Mouse (Mus musculus) heart, postnatal 10 days (tissue): Measurements from ENCODE around the gene Pkd1l1. TPM values are rescaled to one million over a fixed set of nuclear protein-coding genes. Genes with fewer than 3 reads are reported as not detected.

Experiments
- DNase-seq, 2 experiments: peaks; one replicate each; pipeline ENCODE4 v3.0.0; 2021
- intact Hi-C: fragments of 180-260 bp; cut with DNase I; formaldehyde crosslinking; loops from one replicate; pipeline ENCODE4 v1.15.1; 2025
- total RNA-seq, 2 experiments: library from RNA; stranded (reverse); gene quantifications; 2 replicates each; pipeline ENCODE4 v1.2.3; 2021

Gene Pkd1l1
- total RNA-seq, 2 experiments from 2014 or later = not detected

DNA sequence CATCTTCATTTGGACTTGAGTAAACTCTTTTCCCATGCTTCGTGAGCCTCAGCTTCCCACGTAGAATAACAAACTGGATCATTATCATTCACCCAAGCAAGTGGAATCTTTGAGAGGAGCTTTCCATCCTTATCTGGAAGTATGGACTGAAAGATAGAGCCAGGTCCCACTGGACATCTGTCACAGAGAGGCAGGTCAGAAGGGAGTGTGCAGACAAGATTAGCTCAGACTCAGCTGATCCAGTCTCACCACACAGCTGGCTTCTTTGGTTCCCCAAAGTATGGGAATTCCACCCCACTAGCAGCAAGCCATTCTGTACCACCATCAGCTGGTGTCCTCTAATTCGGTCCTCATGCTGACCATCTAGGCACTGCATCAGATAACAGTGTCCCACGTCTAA is 29.0 kb downstream of the Pkd1l1 start:
- intact Hi-C loops = no loop called here
- no peak for DNase-seq

DNA sequence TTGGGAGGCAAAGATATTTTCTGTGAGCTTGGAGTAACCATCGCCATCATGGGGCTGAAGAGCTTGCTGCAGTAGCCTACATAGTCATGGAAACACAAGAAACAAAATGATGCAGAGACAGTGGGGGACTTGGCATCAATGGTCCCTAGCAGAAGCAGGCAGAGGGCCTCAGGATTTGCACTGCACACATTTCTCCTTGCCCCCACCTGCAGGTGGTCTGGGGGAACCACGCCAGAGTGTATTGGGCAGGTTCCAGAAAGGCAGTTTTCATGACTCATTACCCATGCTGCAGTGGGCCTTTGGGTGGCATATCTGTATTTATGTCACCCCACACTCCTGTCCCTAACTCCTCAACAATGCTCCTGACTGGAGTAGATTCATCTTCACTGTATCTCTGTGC is 30.6 kb downstream of the Pkd1l1 start:
- DNase-seq = no peak
- intact Hi-C loops = no loop called here

DNA sequence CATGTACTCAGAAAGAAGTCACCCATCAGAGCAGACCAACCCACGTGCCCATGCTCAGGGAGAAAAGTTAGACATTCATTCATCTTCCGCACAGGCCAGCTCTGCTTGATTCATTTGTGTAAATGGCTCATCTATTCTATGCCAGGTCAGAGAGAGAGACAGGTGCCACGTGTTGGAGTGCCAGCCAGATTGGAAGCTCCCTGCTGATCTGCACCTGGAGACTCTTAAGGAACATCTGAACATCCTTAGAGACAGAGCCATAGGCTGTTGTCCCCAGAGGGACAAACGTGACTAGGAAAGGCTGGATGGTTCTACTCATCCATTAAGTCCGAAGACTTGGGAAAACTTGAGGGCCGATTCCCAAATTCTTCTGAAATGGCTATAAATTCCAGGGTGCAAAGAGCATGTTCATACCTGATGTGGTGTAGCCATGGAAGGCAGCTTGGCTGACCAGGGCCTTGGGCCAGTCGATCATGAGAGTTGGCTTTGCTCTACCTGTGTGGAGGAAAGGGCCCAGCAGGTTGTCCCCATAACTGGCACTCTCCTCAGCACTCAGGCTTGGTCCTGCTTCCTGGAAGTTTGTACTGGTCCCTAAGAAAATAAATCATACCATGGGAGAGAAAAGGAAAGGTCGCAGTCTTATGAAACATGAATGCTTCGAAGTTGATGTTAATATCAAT is 36.5 kb downstream of the Pkd1l1 start:
- intact Hi-C loops = no loop called here
- DNase-seq = no peak

DNA sequence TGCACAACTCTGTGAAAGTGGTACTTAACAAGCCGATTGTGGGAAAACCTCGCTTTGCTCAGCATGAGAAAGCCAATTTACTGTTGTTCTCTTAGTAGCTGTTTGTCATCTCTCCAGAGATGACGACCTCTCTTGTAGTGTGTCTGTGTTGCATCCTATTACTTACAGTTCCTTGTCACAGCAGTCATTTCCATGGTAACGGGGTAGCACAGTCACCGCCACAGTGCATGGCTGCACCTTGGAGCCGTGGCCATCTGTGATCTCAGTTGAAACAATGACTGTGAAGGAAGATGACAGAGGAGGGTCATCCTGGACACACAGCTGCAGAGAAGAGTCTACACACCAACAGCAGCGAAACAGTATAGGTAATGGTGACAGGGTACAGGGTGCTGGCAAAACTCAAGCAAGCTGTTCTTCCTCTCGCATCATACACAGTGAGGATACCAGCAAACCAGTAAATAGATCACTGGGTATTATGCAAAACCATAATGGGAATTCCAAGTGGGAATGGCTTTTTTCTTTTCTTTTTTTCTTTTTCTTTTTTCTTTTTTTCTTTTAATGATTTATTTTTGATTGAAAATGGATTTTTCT is 56.9 kb downstream of the Pkd1l1 start:
- no peak for DNase-seq
- intact Hi-C loops = no loop called here

DNA sequence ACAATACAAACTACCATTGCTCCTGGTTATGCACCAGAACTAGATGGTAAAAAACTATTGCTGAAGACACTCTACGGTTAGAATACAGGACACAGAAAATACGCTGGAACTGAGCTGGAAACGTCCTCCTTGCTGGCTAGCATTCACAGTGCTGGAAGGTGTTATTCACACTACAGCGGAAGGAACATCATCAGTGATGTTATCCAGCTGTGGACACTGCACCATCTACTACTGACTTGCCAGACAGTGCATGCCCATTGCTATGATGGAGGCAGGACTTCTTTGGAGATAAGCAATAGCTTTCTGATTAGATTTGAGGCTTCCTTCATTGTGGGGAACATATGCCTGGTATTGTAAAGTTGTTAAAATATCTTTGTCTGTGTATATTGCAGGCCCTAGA is 90.3 kb downstream of the Pkd1l1 start:
- intact Hi-C loops = no loop called here
- no peak for DNase-seq

DNA sequence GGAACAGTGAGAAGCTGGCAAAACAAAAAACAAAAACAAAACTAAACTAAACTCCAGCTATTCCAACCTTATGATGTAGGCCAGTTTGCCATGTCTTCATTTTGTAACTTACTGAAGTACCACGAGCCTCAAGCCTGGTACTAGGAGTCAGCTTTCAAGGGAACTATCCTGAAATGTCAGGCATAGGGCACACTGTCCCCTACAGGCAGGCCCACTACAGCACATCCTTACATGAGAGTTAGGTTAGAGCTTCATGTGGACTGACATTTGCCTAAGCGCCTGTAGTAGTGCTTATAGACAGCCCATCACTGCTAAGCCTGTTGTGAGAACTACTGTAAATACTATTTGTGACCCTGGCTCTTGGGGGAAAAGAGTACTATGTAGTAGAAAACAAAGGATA is 91.5 kb downstream of the Pkd1l1 start:
- intact Hi-C loops = no loop called here
- DNase-seq = no peak

DNA sequence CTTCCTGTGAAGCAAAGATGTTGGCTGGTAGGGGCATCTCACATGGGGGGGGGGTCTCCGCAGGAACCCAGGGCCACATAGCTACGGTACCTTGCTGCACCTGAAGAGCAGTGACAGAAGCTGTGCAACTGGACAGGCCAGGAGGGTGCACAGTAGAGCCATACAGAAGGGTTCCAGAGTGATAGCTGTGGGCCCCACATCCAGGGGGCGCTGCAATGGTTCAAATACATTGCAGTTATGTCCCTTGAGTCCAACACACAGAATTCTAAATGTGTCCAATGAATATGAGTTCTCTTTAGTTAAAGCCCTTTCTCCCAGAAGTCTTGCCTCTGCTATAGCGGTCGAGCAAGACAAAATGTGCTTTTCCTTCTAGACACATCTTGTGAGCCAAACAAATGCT is 103.0 kb downstream of the Pkd1l1 start:
- intact Hi-C loops = no loop called here
- no peak for DNase-seq

DNA sequence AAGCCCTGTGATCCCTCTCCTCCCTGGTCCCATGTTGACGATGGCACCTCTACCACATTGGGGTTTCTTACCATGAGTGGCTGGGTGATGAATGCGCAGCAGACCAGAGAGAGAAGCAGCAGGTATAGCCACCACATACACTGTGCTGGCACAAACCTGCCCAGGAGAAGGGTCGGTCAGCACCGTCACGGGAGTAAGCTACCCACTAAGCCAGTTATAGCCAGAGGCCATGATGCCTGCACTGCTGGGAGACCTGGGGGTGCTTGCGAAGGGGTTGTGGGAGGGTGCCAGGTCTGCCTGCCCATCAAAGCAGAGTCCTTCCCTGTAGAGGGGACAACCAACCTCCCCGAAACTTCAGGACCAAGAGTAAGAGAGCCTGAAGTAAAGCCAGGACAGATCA is 107.0 kb downstream of the Pkd1l1 start:
- DNase-seq = no peak
- intact Hi-C loops = no loop called here

DNA sequence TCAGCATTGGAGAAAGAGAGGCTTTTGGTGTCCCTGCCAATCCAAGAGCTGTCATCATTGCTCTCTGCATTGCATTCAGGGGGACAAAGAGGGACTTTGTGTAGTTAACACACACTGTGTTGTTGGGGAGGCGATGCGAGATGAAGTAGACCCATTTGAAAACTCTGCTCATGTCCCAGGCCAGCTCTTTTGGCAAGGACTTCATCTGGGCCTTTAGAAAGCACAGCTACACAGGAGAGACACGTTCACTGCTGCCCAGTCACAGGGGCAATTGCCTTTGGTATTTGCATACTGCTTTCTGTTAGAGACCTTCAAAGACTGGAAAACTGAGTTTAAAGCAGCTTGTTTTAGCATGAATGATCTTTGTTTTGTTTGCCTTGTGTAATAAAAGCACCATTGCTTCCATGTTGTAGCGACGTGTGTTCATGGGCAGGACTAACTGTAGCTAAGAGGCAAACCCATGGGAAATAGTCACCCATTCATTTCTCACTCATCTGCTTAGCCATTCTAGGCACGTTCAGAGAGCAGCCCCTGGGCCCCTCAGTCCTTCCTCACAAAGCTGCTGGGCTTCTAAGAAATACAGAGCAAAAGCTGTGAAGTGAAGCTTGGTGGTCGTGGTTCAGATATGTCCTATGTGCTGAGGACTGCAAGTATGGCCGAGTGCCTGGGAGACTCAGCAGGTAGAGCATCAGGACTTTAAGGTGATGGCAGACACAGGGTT is 109.0 kb downstream of the Pkd1l1 start:
- DNase-seq = no peak
- intact Hi-C loops = loop anchor here (5.0 kb wide), 3 partner anchors 93 to 263 kb away; no protein-coding TSS in a partner anchor

DNA sequence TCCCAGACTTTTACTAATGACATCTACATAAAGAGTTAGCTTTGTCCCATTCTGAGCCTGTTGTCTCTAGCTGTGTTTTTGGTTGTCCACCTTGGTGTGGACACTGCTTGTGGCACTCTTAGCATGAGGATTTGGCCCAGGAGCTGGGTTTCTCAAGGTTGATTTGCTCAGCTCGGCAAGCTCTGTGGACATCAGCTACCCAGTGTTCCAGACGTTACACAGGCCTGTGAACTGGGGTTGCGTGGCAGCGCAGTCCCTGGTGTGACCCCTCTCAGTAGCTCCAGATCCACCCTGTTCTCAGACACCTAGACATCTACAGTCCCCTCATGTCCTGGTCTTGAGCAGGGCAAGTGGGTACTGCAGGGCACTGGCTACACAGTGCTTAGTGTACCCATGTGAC is 110.6 kb downstream of the Pkd1l1 start:
- no peak for DNase-seq
- intact Hi-C loops = loop anchor here (5.0 kb wide), 3 partner anchors 95 to 265 kb away; no protein-coding TSS in a partner anchor

DNA sequence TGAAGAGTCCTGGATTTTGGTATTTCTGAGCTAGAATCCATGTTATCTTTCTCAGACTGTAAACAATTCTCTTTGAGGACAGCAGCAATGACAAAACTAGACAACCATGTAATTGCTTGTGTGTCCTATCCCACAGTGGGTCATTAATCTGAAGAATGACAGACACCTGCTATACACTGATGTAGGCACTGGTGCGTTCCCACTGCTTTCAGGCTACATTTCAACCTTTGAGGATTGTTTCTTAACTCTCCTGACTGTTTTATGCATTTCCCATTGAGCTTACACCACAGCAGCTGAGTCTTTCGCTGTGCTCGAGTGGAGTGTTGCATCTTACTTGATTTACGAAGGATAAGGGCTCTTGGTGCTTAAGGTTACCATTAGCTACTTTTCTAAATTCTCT is 111.1 kb downstream of the Pkd1l1 start:
- intact Hi-C loops = loop anchor here (5.0 kb wide), 3 partner anchors 95 to 265 kb away; no protein-coding TSS in a partner anchor

DNA sequence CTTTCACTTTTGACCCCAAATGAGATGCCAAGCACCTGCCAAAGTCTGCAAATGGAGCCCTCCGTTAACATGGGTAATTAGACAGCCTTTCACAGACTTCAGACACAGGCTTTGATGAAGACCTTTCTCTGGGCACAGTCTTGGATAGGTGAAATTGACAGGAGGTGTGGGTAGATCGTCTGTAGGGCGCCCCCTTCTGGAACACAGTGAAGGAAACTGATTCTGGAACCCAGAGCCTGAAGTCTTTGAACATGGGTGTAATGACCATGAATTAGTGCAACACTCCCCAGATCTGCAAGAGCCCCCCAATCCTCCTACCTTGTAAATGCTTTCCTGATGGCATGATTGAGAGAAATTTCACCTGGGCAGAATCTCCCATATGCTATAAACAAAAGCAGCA is 112.2 kb downstream of the Pkd1l1 start:
- intact Hi-C loops = loop anchor here (1.0 to 5.0 kb wide), 5 partner anchors 96 to 437 kb away; no protein-coding TSS in a partner anchor
- peak; percentile 6 to 23 for DNase-seq

More for the DNA sequence above, 111.1 kb downstream of the Pkd1l1 start:
- no peak for DNase-seq

DNA sequence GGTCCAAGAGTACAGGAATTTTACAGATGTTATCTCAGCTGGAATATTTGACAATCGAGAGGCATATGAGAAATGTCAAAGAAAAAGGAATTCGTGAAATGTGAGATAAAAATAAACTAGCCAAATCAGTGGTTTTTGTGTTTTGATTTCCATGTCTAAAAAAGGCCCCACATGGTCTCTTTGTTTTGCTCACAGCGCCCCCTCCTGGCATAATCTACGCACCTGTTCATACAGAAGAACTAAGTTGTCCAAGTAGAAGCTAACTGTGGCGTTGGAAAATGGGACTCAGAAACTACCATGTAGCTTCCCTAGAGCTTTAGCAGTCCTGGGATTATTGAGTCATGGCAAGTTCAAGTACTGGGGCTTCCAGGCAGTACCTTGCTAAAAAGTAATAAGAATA is 113.2 kb downstream of the Pkd1l1 start:
- peak; percentile 82 to 90 for DNase-seq
- intact Hi-C loops = loop anchor here (1.0 to 5.0 kb wide), 5 partner anchors 97 to 436 kb away; no protein-coding TSS in a partner anchor

DNA sequence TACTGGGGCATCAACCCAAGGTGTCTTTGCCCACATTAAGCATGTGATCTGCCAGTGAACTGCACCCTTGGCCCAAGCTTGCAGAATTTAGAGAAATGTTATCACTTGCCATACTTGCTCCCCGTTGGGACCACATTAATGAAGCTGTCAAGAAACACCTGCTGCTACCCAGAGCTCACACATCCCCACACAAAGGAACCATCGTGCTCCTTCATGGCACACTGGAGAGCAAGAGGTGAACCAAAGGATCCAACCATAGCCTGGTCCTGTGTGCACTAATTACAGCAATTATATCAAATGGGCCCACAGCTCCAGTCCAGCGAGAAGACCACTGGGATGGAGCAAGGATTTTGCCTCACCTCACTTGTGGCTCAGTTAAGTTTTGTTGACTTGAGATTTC is 114.0 kb downstream of the Pkd1l1 start:
- no peak for DNase-seq
- intact Hi-C loops = no loop called here

DNA sequence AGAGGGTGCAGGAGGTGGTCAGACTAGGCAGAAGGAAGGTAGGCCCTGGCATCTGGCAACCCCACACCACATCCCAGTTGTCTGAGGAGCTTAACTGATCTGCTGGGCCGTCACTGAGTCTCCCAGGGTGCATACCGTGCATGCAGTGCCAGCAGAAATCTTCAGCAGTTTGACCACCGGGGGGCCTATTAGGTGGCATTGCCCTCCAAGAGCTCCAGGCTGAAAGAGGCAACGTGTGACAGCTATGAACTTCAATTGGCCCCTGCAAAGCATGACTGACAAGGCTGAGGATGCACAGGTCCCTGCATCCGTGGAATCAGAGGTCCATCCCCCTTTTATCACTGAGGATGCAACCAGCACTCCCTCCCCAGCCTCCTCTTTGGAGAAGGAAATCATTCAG is 116.9 kb downstream of the Pkd1l1 start:
- intact Hi-C loops = no loop called here
- DNase-seq = no peak

DNA sequence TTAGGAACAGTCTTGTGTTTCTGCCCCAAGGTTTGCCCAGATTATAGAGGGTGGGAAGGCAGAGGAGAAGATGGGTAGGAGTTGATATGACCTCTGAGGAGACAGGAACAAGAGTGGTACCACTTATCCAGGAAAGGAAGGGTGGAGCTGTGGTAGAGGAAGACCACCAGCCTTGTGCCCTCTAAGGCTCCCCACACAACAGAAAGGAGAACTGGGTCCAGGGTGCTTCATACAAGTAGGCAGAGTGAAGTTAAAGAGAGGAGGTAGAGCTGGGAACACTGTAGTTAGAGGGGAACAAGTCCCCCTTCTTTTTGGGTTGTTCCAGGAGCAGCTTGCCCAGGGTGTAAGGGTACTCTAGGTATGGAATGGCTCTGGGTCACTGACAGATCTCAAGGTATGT is 125.0 kb downstream of the Pkd1l1 start:
- intact Hi-C loops = no loop called here
- DNase-seq = no peak

DNA sequence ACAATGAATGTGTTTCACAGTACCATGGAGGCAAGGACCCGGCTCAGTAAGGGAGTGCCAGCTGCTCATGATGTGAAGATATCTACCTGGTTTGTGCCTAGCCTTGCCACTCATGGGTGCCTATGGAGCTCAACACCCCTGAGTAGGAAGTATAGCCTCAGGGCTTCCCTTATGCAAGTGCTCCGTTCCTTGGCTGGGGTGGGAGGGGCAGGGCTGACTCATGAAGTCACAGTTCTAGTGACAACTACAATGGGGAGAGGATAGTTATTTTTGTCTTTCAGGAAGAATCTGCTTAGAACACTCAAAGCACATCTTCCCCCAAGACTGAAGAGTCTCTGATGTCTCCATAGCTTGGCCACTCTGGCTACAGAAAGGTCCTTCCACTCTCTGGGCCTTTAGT is 125.4 kb downstream of the Pkd1l1 start:
- intact Hi-C loops = no loop called here
- no peak for DNase-seq

DNA sequence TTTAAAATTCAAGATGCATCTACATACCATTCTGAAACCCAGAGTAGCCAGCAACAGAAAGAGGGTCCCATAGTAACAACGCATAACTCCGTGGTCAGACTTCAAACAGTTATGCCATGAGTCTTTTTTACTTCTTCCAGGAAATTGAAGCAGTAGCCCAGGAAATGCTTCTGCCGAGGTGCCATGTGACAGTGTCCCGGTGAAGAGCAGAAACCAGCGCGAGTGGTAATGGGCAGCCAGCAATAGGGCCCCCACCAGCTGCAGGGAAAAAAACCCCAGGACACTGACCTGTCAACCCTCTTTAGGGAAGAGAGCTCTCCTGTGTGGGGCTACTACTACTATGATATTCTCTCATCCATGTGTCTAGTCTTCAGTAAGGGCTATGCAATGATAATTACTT is 136.9 kb downstream of the Pkd1l1 start:
- DNase-seq = no peak

DNA sequence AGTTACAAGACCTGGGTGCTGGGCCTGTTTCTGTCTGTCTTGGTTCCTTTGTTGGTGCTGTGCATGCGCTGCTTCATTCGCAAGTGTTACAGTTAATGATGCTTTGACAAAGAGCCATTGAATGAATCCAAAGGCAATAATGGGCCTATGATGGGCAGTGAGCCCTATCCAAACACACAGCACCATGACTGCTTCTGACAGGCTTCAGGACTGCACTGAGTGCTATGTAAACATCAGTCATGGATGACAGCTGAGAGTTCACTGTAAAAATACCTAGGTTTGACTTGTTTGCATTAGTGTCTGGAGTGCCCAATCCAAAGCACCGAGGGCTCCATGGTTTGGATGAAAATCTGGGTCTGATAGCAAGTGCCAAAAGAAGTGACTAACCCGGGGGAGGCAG is 138.9 kb downstream of the Pkd1l1 start:
- intact Hi-C loops = no loop called here
- no peak for DNase-seq

More for the DNA sequence above, 136.9 kb downstream of the Pkd1l1 start:
- intact Hi-C loops = no loop called here

DNA sequence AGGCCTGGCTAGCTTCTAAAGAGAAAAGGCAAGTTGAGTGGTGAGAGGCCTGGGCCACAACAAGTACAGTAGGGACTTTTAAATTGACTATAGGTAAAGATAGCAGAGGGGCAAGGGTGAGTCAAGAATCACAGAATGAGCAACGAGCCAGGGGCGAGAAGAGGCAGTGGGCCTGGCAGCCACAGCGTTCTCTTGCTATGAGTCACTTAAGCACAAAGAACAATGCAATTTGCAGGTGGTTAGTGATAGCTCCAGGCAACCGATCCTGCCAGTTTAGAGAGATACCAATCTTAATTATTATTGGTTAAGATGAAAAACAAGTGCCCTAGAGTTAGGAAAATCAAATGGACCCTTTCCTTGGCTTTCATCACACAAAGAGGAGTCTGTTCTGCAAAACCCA is 142.5 kb downstream of the Pkd1l1 start:
- intact Hi-C loops = no loop called here

DNA sequence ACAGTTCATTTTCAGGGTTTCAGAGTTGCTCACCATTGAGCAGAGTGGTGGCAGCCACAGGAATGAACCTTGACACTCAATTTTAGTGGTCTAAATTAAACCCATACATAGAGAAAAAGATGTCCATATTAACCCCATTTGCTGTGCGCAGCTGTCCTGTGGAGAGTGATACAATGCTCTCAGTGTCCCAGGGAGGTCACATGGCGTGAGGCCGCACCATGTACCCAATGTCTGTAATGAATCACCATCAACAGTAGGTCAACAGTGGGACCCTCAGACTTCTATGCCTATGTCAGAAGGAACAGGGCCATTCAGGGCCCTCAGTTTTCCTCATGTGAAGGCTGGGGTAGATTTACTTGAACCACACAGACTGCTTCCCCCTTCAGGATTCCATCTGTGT is 143.5 kb downstream of the Pkd1l1 start:
- DNase-seq = no peak
- intact Hi-C loops = no loop called here

More for the DNA sequence above, 142.5 kb downstream of the Pkd1l1 start:
- no peak for DNase-seq
